Mouse (Mus musculus): ENCODE results near the gene Opcml.

DNA sequence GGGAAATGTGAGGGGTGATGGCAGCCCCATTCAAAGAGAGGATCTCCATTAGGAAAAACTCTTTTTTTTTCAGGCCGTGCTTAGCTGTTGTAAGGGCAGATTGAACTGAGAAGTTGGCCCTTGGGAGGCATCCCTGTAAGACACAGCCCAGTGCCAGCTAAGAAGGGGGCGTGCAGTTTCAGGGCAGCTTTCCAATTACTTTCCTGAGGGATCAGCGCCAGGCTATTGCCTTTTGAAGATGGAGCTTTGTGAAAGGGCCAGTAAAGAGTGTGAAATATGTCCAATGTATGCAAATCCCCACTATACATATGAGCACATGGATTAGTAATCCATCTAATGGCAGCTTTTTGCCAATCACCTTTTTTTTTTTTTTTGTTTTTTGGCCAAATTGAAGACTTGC is 358.9 kb downstream of the Opcml start:
- TF ChIP-seq CTCF (IDR thresholded peaks at IDR 0.05; ENCODE audit: low read depth) (no peak), EP300 (IDR thresholded peaks at IDR 0.05; ENCODE audit: low read depth) (no peak)
